Mouse (Mus musculus): ENCODE measurements at regions not wholly inside any gene's neighbourhood (a gene's known extent, or its start where the extent isn't known, plus 50 kb on each side); places are given as distances from the start of the nearest gene placed in this dataset.
A peak's percentile ranks its signal among the peaks of the same experiment; 100 is the strongest.

- no peak for DNase-seq (ENCODE audit: low read depth, low spot score)
Observed at GRCm38 (mm10) chr12:106568541-106569085, 558.6 kb downstream of the Vrk1 start.

DNA sequence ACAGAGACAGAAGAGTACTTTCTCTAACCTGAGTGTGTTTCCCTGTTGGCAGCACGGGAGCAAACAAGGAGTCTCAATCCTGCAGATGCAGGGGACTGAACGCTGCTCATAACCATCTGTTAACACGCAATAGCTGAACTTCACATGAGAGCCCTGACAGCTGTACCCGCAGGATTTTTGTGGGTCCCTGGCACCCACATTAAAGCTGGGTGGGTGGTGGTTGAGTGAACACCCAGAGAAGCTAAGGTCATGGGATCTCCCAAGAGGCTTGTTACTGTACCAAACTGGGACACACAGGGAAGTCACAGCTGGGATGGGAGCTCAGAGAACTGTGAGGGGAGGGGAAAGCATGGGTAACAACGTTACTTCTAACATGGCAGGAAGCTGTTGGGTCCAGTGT is 562.9 kb downstream of the Vrk1 start:
- no peak for DNase-seq (ENCODE audit: low read depth, low spot score)

- DNase-seq (ENCODE audit: low read depth, low spot score): no peak
Observed at GRCm38 (mm10) chr12:106582760-106583159, 572.7 kb downstream of the Vrk1 start.

DNA sequence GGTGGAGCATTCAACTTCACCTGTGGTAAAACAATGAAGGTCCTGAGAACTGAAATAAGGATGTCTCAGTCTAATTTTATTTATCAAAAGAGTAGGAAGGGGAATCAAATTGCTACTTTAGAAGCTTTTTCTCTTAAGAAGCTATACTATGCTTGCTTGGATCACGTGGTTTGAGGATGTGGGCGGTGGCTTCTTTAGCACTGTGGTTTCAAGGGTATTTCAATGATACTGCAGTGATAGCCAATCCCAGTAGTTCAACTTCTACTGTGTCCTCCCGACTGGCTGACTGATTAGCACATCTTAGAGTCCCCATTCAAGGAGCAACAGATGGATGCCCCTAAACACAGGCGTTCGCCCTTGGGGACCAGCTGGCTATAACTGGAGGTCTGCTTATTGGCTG is 575.6 kb downstream of the Vrk1 start:
- DNase-seq (ENCODE audit: low read depth, low spot score): peak; percentile 44

DNA sequence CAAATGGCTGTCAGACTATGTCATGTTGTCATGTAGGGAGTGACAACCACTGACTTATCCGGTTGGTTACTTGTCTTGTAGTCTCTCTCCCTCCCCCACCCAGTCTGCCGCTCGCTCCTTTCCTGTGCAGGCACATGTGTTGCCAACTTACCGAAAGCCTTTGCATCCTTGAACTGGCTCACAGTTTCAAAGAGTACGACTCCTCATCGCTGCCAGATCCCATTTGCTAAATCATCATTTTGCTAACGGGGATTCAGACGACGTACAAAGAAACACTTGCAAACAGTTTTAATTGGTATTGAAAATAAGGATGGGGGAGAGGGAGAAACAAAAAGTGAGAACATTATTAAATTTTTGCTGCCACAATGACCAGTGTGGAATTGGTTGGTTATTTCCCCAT is 582.7 kb downstream of the Vrk1 start:
- no peak for DNase-seq (ENCODE audit: low read depth, low spot score)

DNA sequence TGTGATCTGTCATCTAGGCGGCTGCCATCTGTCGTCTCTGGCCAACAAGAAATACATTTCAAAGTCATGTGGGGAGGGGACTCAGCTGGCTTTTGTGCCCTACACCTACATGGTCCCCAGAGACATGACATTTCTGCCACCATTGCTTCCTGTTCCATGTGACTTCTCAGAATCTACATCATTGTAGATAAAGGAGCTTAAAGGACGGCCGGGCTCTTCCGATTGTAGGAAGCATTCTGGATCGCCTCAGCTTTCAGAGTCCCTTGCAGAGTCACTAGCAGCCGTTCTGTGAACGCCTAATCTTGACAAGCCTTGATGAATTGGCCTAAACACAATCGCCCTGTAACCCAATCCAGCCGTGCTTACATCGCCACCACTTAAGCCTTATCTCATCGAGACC is 587.6 kb downstream of the Vrk1 start:
- no peak for DNase-seq (ENCODE audit: low read depth, low spot score)

- DNase-seq (ENCODE audit: low read depth, low spot score): no peak
Observed at GRCm38 (mm10) chr12:106607240-106607639, 597.2 kb downstream of the Vrk1 start.

DNA sequence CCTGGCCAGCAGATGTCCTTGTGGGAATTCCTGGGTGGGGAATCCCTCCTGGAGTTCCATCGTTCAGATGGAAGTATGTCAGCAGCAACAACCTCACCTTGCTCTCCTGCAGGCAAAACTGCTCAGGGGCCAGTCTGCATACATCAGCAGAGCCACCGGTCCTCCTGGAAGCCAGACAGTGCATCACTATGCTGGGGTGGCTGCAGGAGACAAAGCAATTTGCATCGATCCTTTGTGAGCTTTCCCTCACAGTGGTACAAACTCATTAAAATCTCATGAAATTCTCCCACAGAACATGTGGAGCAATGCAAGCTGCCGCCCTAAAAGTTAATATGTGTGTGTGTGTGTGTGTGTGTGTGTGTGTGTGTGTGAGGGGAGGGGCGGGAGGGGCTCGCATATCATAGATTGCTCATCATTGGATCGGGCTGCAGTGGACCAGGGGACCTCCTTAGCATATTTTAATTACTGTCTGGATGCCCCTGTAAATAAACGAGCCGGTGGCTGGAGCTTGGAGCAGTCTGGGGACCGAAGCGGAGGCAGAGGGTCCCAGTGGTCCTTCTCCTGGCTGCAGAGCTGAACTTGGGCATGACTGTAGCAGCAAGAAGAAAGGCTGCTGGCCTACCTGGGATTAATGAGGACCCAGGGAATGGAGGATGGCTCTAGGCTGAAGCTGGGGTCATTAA is 597.8 kb downstream of the Vrk1 start:
- DNase-seq (ENCODE audit: low read depth, low spot score): no peak

DNA sequence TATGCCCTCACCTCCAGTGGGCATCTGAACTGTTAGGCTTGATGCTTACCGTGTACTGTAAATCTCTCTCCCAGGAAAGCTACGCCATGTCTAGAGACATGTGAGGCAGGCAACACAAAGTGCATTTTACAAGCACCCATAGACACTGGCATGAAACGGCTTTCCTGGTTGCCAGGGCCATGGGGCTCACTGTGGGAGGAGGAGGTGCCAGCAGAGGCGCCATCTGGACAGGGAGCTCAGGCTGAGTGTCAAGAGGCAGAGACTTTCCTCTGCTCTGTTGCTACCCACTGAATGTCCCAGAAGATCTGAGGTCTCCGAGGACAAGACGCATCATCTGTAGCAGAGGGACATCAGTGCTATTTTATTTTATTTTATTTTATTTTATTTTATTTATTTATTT is 608.7 kb downstream of the Vrk1 start:
- no peak for DNase-seq (ENCODE audit: low read depth, low spot score)

GRCm38 (mm10) chr12:106626786-106627185 is 616.8 kb downstream of the Vrk1 start:
- no peak for DNase-seq (ENCODE audit: low read depth, low spot score)

- DNase-seq (ENCODE audit: low read depth, low spot score): no peak
Observed at GRCm38 (mm10) chr12:106632566-106632965, 622.5 kb downstream of the Vrk1 start.

DNA sequence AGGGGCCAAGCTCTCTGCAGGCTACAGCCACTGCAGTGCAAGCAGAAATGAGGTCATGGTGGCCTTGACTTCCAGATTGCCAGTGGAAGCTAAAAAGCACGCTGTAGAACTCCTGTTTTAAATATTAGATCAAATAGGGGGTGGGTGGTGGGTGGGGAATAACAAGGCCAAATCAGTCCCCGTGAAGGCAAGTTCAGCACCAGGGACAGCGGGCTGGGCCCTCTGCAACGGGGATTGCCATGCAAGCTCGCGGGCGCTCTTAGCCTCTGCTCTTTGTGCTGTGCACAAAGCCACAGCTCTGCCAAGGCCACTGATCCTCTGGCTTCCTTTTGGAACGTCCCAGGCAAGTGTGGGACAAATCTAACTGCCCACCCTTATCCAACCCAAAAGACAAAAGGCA is 623.1 kb downstream of the Vrk1 start:
- DNase-seq (ENCODE audit: low read depth, low spot score): peak; percentile 65

DNA sequence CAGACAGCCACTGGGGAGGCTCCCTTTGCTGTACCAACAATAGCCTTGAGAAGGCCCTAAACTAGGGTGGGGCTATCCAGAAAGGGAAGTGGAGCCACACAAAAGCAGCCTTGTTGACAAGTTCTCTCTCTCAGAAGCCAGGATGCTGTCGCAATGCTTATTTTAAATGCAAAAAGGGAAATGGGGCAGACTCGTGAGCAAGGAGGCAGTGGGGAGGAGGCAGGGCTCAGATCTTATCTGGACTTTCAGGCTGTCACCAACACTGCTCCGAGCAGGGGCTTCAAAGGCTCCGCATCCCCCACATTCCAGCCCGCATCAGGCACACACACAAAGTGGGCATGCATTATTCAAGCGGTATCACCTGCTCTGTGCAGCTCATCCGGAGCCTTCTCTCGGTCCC is 648.3 kb downstream of the Vrk1 start:
- peak; percentile 13 for DNase-seq (ENCODE audit: low read depth, low spot score)

DNA sequence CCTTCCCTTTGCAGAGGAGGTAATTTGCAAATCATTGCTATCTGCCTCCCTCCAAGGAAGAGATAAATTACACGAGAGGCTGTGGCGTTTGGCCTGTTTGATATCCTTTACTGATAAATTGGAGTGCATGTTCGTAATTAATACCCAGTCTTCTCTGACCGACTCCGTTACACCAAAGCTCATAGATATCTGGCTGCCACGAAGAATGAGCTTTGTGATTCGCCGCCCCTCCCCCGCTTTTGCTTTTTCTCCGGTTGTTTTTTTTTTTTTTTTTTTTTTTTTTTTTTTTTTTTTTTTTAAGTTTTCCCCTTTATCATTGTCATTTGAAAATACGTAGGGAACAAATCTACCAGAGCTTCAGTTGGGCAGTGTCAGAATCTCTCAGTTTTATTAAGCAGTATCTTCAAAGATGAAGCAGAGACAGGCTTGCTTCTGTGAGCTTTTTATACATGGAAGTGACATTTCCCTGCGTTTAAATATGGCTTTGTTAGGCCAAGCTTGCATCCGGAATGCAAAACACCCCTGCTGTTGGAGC is 663.3 kb downstream of the Vrk1 start:
- no peak for DNase-seq (ENCODE audit: low read depth, low spot score)

- peak; percentile 69 for DNase-seq (ENCODE audit: low read depth, low spot score)
Observed at GRCm38 (mm10) chr12:106674741-106675140, 664.7 kb downstream of the Vrk1 start.

DNA sequence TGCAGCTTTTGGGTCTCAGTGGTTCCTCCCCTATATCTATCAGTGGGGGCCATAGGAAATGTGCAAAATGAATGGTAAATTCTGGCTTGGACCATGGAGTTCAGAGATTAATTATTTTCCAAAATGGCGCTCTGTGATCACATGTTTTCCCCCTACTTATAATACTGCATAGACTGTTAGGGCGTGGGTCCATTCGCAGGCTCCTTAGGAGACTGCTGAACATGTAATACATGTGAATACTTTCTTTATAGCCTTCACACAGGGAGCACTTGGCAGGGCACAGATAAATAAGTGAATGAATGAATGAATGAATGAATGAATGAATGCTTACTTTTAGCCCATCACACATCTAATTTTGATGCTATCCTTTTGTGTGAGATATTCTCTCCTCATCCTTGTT is 666.1 kb downstream of the Vrk1 start:
- DNase-seq (ENCODE audit: low read depth, low spot score): no peak

DNA sequence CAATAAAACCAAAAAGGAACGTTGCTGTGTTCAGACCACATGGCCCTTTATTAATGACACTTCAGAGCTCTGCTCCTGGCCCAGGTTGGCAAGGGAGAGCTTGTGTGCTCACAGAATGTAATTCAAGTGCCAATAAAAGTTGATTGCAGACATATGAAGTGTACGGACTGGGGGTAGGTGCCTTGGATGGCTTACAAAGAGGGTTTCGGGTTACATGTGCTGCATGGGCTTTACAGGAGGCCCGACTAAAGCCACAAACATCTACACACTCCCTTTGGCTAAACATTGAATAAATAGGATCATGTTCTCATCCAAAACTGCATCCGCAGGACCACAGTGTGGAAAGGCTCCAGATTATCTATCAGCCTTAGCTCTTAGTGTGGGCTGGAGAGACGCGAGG is 666.5 kb downstream of the Vrk1 start:
- no peak for DNase-seq (ENCODE audit: low read depth, low spot score)

- no peak for DNase-seq (ENCODE audit: low read depth, low spot score)
Observed at GRCm38 (mm10) chr12:106685986-106686385, 676.0 kb downstream of the Vrk1 start.

GRCm38 (mm10) chr12:106687751-106688150 is 677.7 kb downstream of the Vrk1 start:
- DNase-seq (ENCODE audit: low read depth, low spot score): no peak

DNA sequence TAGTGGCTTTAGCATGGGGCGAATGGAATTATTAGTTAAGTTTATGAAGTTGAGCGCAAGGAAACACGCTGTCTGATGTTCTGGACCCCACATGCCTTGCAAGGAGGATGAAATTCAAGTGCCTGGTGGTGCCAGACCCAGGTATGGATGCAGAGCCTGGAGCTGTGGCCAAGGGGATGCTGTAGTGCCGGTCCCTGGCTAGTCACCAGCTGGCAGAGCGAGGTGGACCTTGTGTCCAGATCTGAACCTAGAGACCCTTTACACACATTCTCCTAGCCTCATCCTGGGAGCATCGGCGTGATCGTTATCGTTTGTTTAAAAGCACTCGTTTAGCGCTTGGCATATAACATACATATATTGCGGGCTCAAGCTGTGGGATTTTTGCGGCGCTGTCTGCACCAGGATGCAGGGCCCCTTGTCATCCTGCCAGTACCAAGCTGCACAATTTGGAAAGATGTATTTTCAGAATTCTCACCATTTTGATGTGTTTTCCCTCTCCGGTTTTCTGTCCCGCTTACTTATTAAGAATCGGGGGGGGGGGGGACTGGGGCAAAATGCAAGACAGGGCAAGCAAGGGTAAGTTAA is 678.2 kb downstream of the Vrk1 start:
- DNase-seq (ENCODE audit: low read depth, low spot score): no peak

DNA sequence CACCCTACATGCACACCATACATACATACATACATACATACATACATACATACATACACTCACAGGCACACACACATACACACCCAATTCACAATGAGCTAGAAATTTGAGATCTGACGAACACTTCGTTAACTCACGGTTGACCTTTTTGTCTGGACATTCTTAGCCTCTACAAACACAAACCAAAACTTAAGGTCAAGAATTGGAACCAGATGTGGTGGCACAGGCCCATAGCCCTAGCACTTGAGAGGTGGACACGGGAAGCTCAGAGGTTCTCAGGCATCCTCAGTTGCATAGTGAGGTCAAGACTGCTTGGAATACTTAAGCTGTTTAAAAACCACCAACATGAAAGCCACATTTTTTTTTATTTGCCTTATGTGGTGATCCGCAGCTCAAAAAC is 692.9 kb downstream of the Vrk1 start:
- no peak for DNase-seq (ENCODE audit: low read depth, low spot score)

DNA sequence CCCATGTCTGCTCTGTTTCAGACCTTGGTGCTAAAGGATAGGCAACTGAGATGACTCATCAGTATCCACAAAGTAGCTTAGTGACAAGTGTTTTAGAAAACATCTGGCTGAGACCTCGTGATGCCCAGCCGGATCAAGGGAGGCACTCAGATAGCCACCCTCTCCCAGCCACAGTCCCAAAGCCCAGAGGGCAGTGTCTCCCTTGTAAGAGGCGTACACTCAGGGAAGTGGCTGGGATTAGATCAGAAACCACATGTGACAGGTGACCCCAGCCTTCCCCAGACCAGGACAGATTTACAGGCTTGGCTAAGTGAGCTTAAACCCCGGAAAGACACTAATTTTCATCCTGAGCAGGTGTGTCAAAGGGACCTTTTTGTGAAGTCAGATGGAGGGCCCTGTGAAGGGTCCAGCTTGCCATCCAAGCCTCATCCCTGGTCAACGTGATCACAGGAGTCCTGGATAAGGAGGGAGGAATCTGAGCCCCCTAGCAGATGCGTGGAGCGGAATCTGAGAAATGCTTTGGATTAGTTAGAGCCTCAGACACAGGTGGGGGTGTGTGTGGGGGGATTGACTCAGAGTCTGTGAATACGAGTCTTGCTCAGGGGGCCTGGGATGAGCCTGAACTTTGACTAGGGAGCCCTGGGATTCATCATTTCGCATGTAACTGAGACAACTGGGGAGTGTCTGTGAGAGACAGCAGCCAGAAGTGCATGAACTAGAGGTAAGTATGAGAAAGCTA is 711.4 kb downstream of the Vrk1 start:
- no peak for DNase-seq (ENCODE audit: low read depth, low spot score)

DNA sequence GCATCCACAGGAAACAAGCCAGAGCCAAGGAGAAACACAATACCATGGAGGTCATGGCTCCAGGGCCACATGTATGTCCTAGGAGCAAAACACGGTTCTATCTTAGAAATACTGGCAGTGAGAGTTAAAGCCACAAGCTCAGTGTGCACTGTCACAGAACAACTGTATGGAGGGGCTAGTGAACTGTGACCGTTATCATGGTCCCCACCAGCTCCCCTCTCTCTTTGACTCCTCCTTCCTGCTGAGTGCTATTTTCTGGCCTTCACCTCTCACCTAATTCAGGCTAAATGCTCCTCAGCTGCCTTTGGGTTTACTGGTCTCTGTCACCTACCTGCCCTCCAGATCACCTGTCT is 712.0 kb downstream of the Vrk1 start:
- no peak for DNase-seq (ENCODE audit: low read depth, low spot score)
